Mouse (Mus musculus): ENCODE data around the gene Mettl3.

The Mettl3 gene

GRCm38 (mm10) chr14:52304644-52305271 is at the start of gene Mettl3:
Mettl3 (minus strand) TSS chr14:52305128.
- ChIA-PET CTCF (interaction anchor here in 3 of 4 experiments (0.7 to 2.6 kb wide), 10 partner anchors 9 to 183 kb away, joined by 3 to 18 read pairs (median 6); partner anchors contain the start of genes Rab2b (in 2 of the 3) and Tox4 (in 2 of the 3)), POLR2A (interaction anchor here (0.5 to 5.0 kb wide), 68 partner anchors 8 to 392 kb away, joined by 3 to 74 read pairs (median 4); partner anchors contain the start of genes Chd8 (in 3 of the 4), Rab2b (in 3 of the 4), Tox4 (in 3 of the 4) and Hnrnpc (in 2 of the 4))

GRCm38 (mm10) chr14:52339512-52339852 is 34.6 kb upstream of the Mettl3 start:
- POLR2A ChIA-PET = interaction anchor here (0.6 to 2.5 kb wide), 19 partner anchors 14 to 292 kb away, joined by 3 to 10 read pairs (median 3); partner anchors contain the start of genes Chd8 (in 2 of the 4), Hnrnpc (in 1 of the 4), Mettl3 (in 1 of the 4) and Rab2b (in 1 of the 4)
- CTCF ChIA-PET = interaction anchor here (0.5 to 2.0 kb wide), 22 partner anchors 9 to 437 kb away, joined by 3 to 9 read pairs (median 4); partner anchors contain the start of genes Hnrnpc (in 1 of the 4), Rab2b (in 1 of the 4), Sall2 (in 1 of the 4) and Tox4 (in 1 of the 4)

GRCm38 (mm10) chr14:52338751-52339511 is 34.0 kb upstream of the Mettl3 start:
- CTCF ChIA-PET = interaction anchor here (0.5 to 2.0 kb wide), 25 partner anchors 9 to 443 kb away, joined by 3 to 10 read pairs (median 4); partner anchors contain the start of genes Arhgef40 (in 1 of the 4), Rab2b (in 1 of the 4), Sall2 (in 1 of the 4) and Tox4 (in 1 of the 4)

GRCm38 (mm10) chr14:52332171-52332570 is 27.2 kb upstream of the Mettl3 start:
- POLR2A ChIA-PET = interaction anchor here in 1 of 4 experiments (0.6 to 1.9 kb wide), 3 partner anchors 9 to 28 kb away, joined by 4 to 6 read pairs (median 5); partner anchors contain the start of gene Mettl3
- CTCF ChIA-PET = interaction anchor here in 1 of 4 experiments (1.0 kb wide), 1 partner anchor 13 kb away, joined by 5 read pairs; no protein-coding TSS in a partner anchor

More at GRCm38 (mm10) chr14:52338751-52339511, 34.0 kb upstream of the Mettl3 start:
- POLR2A ChIA-PET = interaction anchor here (0.6 to 2.5 kb wide), 18 partner anchors 13 to 291 kb away, joined by 3 to 10 read pairs (median 3); partner anchors contain the start of genes Chd8 (in 2 of the 4), Hnrnpc (in 1 of the 4), Mettl3 (in 1 of the 4) and Rab2b (in 1 of the 4)

DNA sequence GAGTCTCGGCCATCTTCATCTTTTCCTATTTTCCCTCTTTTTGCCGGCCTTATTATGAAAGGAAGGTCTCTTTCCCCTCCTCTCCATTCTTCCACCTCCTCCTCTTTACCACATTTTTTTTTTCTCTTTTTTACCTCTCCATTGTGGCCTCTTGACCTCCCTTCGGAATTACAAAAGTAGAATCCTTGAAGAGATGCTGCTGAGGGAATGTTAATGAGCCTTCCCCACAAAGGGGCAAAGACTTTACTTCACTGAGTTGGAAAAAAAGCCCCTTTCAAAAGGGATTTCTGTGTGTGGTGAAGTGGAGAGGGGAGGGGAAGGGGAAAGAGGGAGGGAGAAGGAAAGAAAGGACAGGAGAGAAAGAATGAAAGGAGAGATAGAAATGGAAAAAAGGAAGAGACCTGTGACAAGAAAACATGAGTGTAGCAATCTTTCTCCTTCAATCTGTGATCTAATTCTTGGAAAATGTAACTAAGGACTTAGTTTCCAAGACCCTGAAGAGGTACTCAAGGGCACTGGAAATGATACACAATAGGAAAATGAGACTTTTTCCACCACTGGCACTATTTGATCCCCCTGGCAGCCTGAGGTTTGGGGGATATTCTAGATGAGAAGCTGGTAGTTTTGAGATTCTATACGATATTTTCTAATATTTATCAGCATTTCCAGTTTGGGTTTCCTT is 26.3 kb upstream of the Mettl3 start:
- ChIA-PET POLR2A (interaction anchor here in 3 of 4 experiments (0.7 to 0.9 kb wide), 3 partner anchors 52 to 273 kb away, joined by 3 read pairs; partner anchors contain the start of genes Hnrnpc (in 1 of the 3), Rab2b (in 1 of the 3) and Tox4 (in 1 of the 3)), CTCF (interaction anchor here in 1 of 4 experiments (0.7 kb wide), 1 partner anchor 14 kb away, joined by 3 read pairs; no protein-coding TSS in a partner anchor)

- ChIA-PET POLR2A (interaction anchor here in 3 of 4 experiments (0.5 to 2.4 kb wide), 8 partner anchors 10 to 212 kb away, joined by 3 to 8 read pairs (median 4); partner anchors contain the start of gene Mettl3 (in 1 of the 3)), CTCF (interaction anchor here in 3 of 4 experiments (0.7 to 1.1 kb wide), 5 partner anchors 11 to 49 kb away, joined by 3 read pairs; partner anchors contain the start of gene Tox4 (in 2 of the 3))
Observed at GRCm38 (mm10) chr14:52327910-52328812, 23.2 kb upstream of the Mettl3 start, which contains the start of gene Sall2. Sall2 (minus strand) TSS chr14:52328762.

GRCm38 (mm10) chr14:52327375-52327901 is 22.5 kb upstream of the Mettl3 start:
- POLR2A ChIA-PET = interaction anchor here in 3 of 4 experiments (0.6 to 2.4 kb wide), 5 partner anchors 11 to 95 kb away, joined by 3 to 8 read pairs (median 4); no protein-coding TSS in a partner anchor
- CTCF ChIA-PET = interaction anchor here in 3 of 4 experiments (0.6 to 0.9 kb wide), 4 partner anchors 15 to 422 kb away, joined by 3 to 4 read pairs (median 3); partner anchors contain the start of gene Tox4 (in 1 of the 3)

- POLR2A ChIA-PET = interaction anchor here (0.6 to 2.5 kb wide), 5 partner anchors 9 to 303 kb away, joined by 3 to 9 read pairs (median 6); no protein-coding TSS in a partner anchor
- CTCF ChIA-PET = interaction anchor here (0.5 to 1.1 kb wide), 8 partner anchors 9 to 443 kb away, joined by 3 to 5 read pairs (median 3); no protein-coding TSS in a partner anchor
Observed at GRCm38 (mm10) chr14:52325890-52326289, 21.0 kb upstream of the Mettl3 start.

GRCm38 (mm10) chr14:52319361-52319760 is 14.4 kb upstream of the Mettl3 start:
- POLR2A ChIA-PET = interaction anchor here in 3 of 4 experiments (0.6 to 6.4 kb wide), 5 partner anchors 15 to 427 kb away, joined by 3 to 61 read pairs (median 4); partner anchors contain the start of genes Chd8 (in 1 of the 3), Hnrnpc (in 1 of the 3) and Mettl3 (in 1 of the 3)
- CTCF ChIA-PET = interaction anchor here in 3 of 4 experiments (0.7 to 1.2 kb wide), 4 partner anchors 13 to 205 kb away, joined by 3 to 6 read pairs (median 4); no protein-coding TSS in a partner anchor

- CTCF ChIA-PET = interaction anchor here (0.5 to 2.1 kb wide), 28 partner anchors 9 to 527 kb away, joined by 3 to 12 read pairs (median 4); partner anchors contain the start of genes Rab2b (in 3 of the 4), Sall2 (in 2 of the 4), Tox4 (in 2 of the 4) and Hnrnpc (in 1 of the 4)
- POLR2A ChIA-PET = interaction anchor here in 3 of 4 experiments (0.5 to 6.4 kb wide), 45 partner anchors 9 to 433 kb away, joined by 3 to 74 read pairs (median 5); partner anchors contain the start of genes Hnrnpc (in 3 of the 3), Mettl3 (in 3 of the 3), Rab2b (in 3 of the 3) and Tox4 (in 3 of the 3)
Observed at GRCm38 (mm10) chr14:52316441-52317225, 11.7 kb upstream of the Mettl3 start.

- CTCF ChIA-PET = interaction anchor here (0.5 to 2.1 kb wide), 23 partner anchors 10 to 527 kb away, joined by 3 to 12 read pairs (median 4); partner anchors contain the start of genes Rab2b (in 3 of the 4), Sall2 (in 2 of the 4), Tox4 (in 2 of the 4) and Hnrnpc (in 1 of the 4)
- POLR2A ChIA-PET = interaction anchor here in 3 of 4 experiments (0.5 to 6.4 kb wide), 46 partner anchors 10 to 432 kb away, joined by 3 to 74 read pairs (median 4); partner anchors contain the start of genes Mettl3 (in 3 of the 3), Rab2b (in 3 of the 3), Tox4 (in 3 of the 3) and Chd8 (in 2 of the 3)
Observed at GRCm38 (mm10) chr14:52315792-52316440, 11.0 kb upstream of the Mettl3 start.

- CTCF ChIA-PET = interaction anchor here (1.0 to 2.1 kb wide), 7 partner anchors 19 to 526 kb away, joined by 3 to 12 read pairs (median 4); partner anchors contain the start of genes Hnrnpc (in 1 of the 4), Rab2b (in 1 of the 4) and Tox4 (in 1 of the 4)
- POLR2A ChIA-PET = interaction anchor here in 3 of 4 experiments (0.6 to 6.4 kb wide), 23 partner anchors 10 to 305 kb away, joined by 3 to 74 read pairs (median 7); partner anchors contain the start of genes Mettl3 (in 3 of the 3), Rab2b (in 2 of the 3), Tox4 (in 2 of the 3) and Chd8 (in 1 of the 3)
Observed at GRCm38 (mm10) chr14:52315283-52315780, 10.4 kb upstream of the Mettl3 start.

DNA sequence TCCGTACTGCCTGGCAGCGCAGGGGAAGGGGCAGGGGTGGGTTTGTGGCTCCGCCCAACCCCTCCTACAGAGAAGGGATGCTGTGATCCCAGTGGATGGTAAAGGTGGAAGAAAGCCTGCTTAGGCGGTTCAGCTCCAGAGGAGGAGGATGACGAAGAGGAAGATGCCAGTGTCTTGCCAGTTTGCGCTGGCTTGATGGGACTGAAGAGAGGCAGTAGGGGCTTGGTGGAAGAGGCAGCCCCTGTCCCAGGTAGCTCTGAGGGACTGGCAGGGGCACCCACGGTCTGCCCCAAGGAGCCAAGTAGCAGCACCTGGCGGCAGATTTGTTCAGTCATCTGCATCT is 9.9 kb upstream of the Mettl3 start:
- CTCF ChIA-PET = no interaction called here
- POLR2A ChIA-PET = interaction anchor here (0.6 to 6.4 kb wide), 13 partner anchors 10 to 407 kb away, joined by 3 to 74 read pairs (median 4); partner anchors contain the start of genes Mettl3 (in 3 of the 4), Chd8 (in 1 of the 4), Hnrnpc (in 1 of the 4) and Tox4 (in 1 of the 4)

All from embryonic stem cell, embryonic (primary cell).